Mouse (Mus musculus) inflammation-experienced regulatory T-cells (primary cell): ENCODE results near the gene Olfr823. TPM values are rescaled to one million over a fixed set of nuclear protein-coding genes. Genes with fewer than 3 reads are reported as not detected.

Source experiments
- polyA plus RNA-seq, 2 experiments: library from polyadenylated mRNA; unstranded; fragments of 100-300 nt; shearing (Covaris generic); gene quantifications; one replicate each; pipeline ENCODE4 v1.2.1; 2017

Olfr823 gene
- not detected for polyA plus RNA-seq

DNA sequence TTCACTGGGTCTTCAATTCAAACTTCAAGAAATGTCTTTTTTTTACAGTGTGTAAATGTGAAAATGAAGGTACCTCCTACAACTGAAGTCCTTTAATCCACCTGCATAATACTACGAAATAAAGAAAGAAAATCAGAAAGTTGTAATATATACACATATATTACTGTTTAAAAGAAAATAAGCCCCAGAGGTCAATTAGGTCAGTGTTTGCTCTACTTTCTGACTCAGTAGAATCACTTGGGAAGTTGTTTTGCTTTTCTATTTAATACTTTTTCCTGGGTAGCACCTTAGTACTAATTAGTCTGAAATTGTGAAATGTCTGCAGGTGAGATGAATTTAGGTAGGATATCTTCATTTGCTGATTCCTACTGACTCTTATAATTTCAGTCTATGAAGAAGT, at the start of gene Olfr823:
Gene Olfr823 (minus strand): TSS at position 101 of the 400 bp plus-strand sequence.

GRCm38 (mm10) chr10:130129900-130130299, 14.7 kb upstream of the Olfr823 start, which contains the start of gene Olfr824:
TSS of gene Olfr824 (minus strand) at chr10:130130000.

DNA sequence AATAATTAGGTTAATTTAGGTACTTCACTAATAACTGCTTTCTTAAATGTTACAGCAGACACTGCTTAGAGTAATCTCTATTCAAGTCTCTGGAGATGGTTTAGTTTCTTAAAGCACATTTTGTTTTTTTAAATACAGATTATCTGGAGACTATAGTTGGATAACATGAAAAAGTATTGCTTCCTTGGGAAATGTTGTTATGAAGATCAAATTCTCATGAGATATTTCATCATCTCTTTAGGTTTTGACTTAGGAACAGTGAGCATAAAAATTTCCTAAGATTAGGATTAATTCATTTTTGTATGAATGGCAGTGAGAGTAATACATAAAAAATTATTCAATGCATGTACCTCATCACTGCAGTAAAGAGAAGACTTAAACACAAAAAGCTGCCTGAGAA, 44.3 kb downstream of the Olfr823 start, which contains the start of gene Olfr822:
Gene Olfr822 (plus strand): TSS at position 301 of the 400 bp plus-strand sequence.

Other genes starting within 250 kb of the Olfr823 start
- gene Olfr814, start 235.5 kb downstream of the Olfr823 start, polyA plus RNA-seq = under 1 TPM in 1 of 2 experiments, not detected in 1; 0.91 TPM
- 1 to 10 TPM in 1 of 2 experiments, under 1 TPM in 1; 0.18 to 1.8 TPM for gene Olfr815, start 209.5 kb downstream of the Olfr823 start, polyA plus RNA-seq
- 1 to 10 TPM in 1 of 2 experiments, under 1 TPM in 1; 0.37 to 1.4 TPM for gene Olfr816, start 199.8 kb downstream of the Olfr823 start, polyA plus RNA-seq
- gene Olfr818, start 166.3 kb downstream of the Olfr823 start, polyA plus RNA-seq = not detected
- not detected for gene Olfr819, start 148.1 kb downstream of the Olfr823 start, polyA plus RNA-seq
- gene Olfr247, start 139.2 kb downstream of the Olfr823 start, polyA plus RNA-seq = not detected
- 1 to 10 TPM in 1 of 2 experiments, under 1 TPM in 1; 0.16 to 1.0 TPM for gene Gm10310, start 130.3 kb downstream of the Olfr823 start, polyA plus RNA-seq
- not detected for gene Olfr820, start 102.8 kb downstream of the Olfr823 start, polyA plus RNA-seq
- gene Olfr821, start 85.0 kb downstream of the Olfr823 start, polyA plus RNA-seq = not detected
- gene Olfr822, start 44.2 kb downstream of the Olfr823 start, polyA plus RNA-seq = 1 to 10 TPM in 1 of 2 experiments, under 1 TPM in 1; 0.07 to 1.0 TPM
- gene Olfr824, start 14.6 kb upstream of the Olfr823 start, polyA plus RNA-seq = under 1 TPM; 0.29 to 0.94 TPM
- not detected for gene Olfr825, start 51.4 kb upstream of the Olfr823 start, polyA plus RNA-seq
- gene Olfr826, start 68.8 kb upstream of the Olfr823 start, polyA plus RNA-seq = under 1 TPM; 0.19 to 0.62 TPM
- not detected for gene Olfr827, start 99.0 kb upstream of the Olfr823 start, polyA plus RNA-seq
- gene Neurod4, start 164.9 kb upstream of the Olfr823 start, polyA plus RNA-seq = under 1 TPM in 1 of 2 experiments, not detected in 1; 0.06 TPM
- gene Tespa1, start 207.5 kb upstream of the Olfr823 start, polyA plus RNA-seq = 100 to 1,000 TPM; 217 to 227 TPM